Mouse (Mus musculus): ENCODE measurements around the gene Cacnb4. TPM values are rescaled to one million over a fixed set of nuclear protein-coding genes. Genes with fewer than 3 reads are reported as not detected.

Gene Cacnb4
- polyA plus RNA-seq, 1 experiment from 2014 or later, result 2.8 TPM

DNA sequence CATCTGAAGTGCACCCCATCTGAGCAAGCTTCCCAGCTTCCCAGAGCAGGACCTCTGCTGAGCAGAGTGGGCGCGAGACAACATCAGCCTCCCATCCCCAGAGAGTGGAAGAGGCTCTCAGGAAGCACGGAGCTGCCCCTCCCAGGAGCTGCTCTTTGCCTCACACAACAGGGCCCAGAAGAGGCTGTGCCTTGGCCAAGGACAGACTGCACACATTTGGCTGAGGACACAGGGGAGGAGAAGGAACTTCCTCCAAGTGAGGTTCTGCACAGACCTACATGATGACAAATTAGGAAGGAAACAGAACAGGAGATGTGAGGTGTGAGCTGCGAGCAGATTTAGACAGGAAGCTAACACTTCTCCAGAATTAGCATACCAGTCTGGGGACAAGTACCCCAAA is 38.4 kb downstream of the Cacnb4 start:
- DNase-seq (ENCODE audit: low spot score, missing footprints), result no peak

GRCm38 (mm10) chr2:52636051-52636450 is 40.6 kb downstream of the Cacnb4 start:
- Histone ChIP-seq H3K4me1 (ENCODE audit: control insufficient read depth, insufficient read depth, low read length) (peaks cover 4% of the 10 kb centered on the region; the same call in 1 of the 2 replicates), H3K9me3 (ENCODE audit: control insufficient read depth, low read length) (no peaks in the 10 kb centered on the region), H3K4me3 (ENCODE audit: low read depth, low read length) (no peak overlapping the region), H3K9ac (ENCODE audit: low read length) (no peak overlapping the region), H3K36me3 (ENCODE audit: control insufficient read depth, insufficient read depth, low read length) (no peaks in the 10 kb centered on the region), H3K27me3 (ENCODE audit: control insufficient read depth, insufficient read depth, low read length) (no peaks in the 10 kb centered on the region), H3K27ac (ENCODE audit: low read depth, low read length) (no peak overlapping the region), H3K4me2 (no peak overlapping the region)
- DNase-seq (ENCODE audit: low spot score, missing footprints), result no peak
- WGBS, result 54% methylated on average over 5 of the region's 5 CpGs
- no peak for ATAC-seq (ENCODE audit: low FRiP score)

More for the DNA sequence above, 38.4 kb downstream of the Cacnb4 start:
- Histone ChIP-seq H3K9me3 (ENCODE audit: control insufficient read depth, low read length) (no peaks in the 10 kb centered on the region), H3K9ac (ENCODE audit: low read length) (no peak overlapping the region), H3K4me1 (ENCODE audit: control insufficient read depth, insufficient read depth, low read length) (peaks cover 4% of the 10 kb centered on the region; the same call in 1 of the 2 replicates), H3K27me3 (ENCODE audit: control insufficient read depth, insufficient read depth, low read length) (no peaks in the 10 kb centered on the region), H3K27ac (ENCODE audit: low read depth, low read length) (no peak overlapping the region), H3K4me2 (no peak overlapping the region), H3K36me3 (ENCODE audit: control insufficient read depth, insufficient read depth, low read length) (no peaks in the 10 kb centered on the region), H3K4me3 (ENCODE audit: low read depth, low read length) (no peak overlapping the region)
- 49% methylated on average over 4 of the region's 4 CpGs for WGBS
- ATAC-seq (ENCODE audit: low FRiP score), result no peak

- H3K36me3 ChIP-seq (ENCODE audit: control insufficient read depth, insufficient read depth, low read length), result no peaks in the 10 kb centered on the region
- DNase-seq (ENCODE audit: low spot score, missing footprints) (peak; percentile 79), ATAC-seq (ENCODE audit: low FRiP score) (peak; percentile 63; the same call in 1 of the 2 replicates)
- no peaks in the 10 kb centered on the region for H3K27me3 ChIP-seq (ENCODE audit: control insufficient read depth, insufficient read depth, low read length)
- no peak overlapping the region for H3K27ac ChIP-seq (ENCODE audit: low read depth, low read length)
- H3K4me2 ChIP-seq, result no peak overlapping the region
- peaks cover 4% of the 10 kb centered on the region; the same call in 1 of the 2 replicates for H3K4me1 ChIP-seq (ENCODE audit: control insufficient read depth, insufficient read depth, low read length)
- H3K4me3 ChIP-seq (ENCODE audit: low read depth, low read length), result no peak overlapping the region
- 2% methylated on average over 4 of the region's 4 CpGs for WGBS
- no peak overlapping the region for H3K9ac ChIP-seq (ENCODE audit: low read length)
- no peaks in the 10 kb centered on the region for H3K9me3 ChIP-seq (ENCODE audit: control insufficient read depth, low read length)
Observed at GRCm38 (mm10) chr2:52635358-52635757, 41.3 kb downstream of the Cacnb4 start.

GRCm38 (mm10) chr2:52632880-52633279 is 43.8 kb downstream of the Cacnb4 start:
- no peak overlapping the region for H3K9ac ChIP-seq (ENCODE audit: low read length)
- no peak overlapping the region for H3K4me3 ChIP-seq (ENCODE audit: low read depth, low read length)
- H3K4me1 ChIP-seq (ENCODE audit: control insufficient read depth, insufficient read depth, low read length), result peaks cover 4% of the 10 kb centered on the region; the same call in 1 of the 2 replicates
- H3K27me3 ChIP-seq (ENCODE audit: control insufficient read depth, insufficient read depth, low read length), result no peaks in the 10 kb centered on the region
- DNase-seq (ENCODE audit: low spot score, missing footprints), result peak; percentile 96
- no peak overlapping the region for H3K27ac ChIP-seq (ENCODE audit: low read depth, low read length)
- WGBS, result 7% methylated on average over 7 of the region's 7 CpGs
- H3K4me2 ChIP-seq, result no peak overlapping the region
- no peaks in the 10 kb centered on the region for H3K36me3 ChIP-seq (ENCODE audit: control insufficient read depth, insufficient read depth, low read length)
- no peaks in the 10 kb centered on the region for H3K9me3 ChIP-seq (ENCODE audit: control insufficient read depth, low read length)
- ATAC-seq (ENCODE audit: low FRiP score), result peak; percentile 62; the same call in 1 of the 2 replicates

DNA sequence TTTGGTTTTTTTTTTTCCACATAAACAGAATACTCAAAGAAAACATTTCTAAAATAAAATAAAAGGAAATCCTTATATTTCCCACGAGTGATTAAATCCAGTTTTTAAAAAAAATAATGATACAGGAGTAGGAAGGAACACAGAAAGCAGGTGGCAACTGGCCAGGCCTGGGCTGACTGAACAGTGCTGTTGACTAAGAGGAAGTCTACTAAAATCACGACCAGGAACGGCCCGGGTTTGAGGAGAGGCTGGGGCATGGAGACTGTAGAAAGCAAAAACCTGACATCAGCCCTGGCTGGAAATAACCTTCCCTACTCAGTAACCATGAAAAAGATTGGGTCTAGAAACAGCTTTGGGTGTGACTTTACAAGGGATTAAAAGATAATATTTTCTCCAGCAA is 48.4 kb downstream of the Cacnb4 start:
- ATAC-seq (ENCODE audit: low FRiP score), result no peak
- Histone ChIP-seq H3K27me3 (ENCODE audit: control insufficient read depth, insufficient read depth, low read length) (no peaks in the 10 kb centered on the region), H3K4me2 (no peak overlapping the region), H3K4me1 (ENCODE audit: control insufficient read depth, insufficient read depth, low read length) (no peaks in the 10 kb centered on the region), H3K4me3 (ENCODE audit: low read depth, low read length) (no peak overlapping the region), H3K9me3 (ENCODE audit: control insufficient read depth, low read length) (no peaks in the 10 kb centered on the region), H3K36me3 (ENCODE audit: control insufficient read depth, insufficient read depth, low read length) (no peaks in the 10 kb centered on the region), H3K27ac (ENCODE audit: low read depth, low read length) (no peak overlapping the region), H3K9ac (ENCODE audit: low read length) (no peak overlapping the region)
- DNase-seq (ENCODE audit: low spot score, missing footprints), result no peak
- 88% methylated on average over 4 of the region's 4 CpGs for WGBS

- 80% methylated on average over 3 of the region's 3 CpGs for WGBS
- no peak overlapping the region for H3K9ac ChIP-seq (ENCODE audit: low read length)
- H3K4me2 ChIP-seq, result no peak overlapping the region
- H3K36me3 ChIP-seq (ENCODE audit: control insufficient read depth, insufficient read depth, low read length), result no peaks in the 10 kb centered on the region
- H3K9me3 ChIP-seq (ENCODE audit: control insufficient read depth, low read length), result no peaks in the 10 kb centered on the region
- no peak overlapping the region for H3K27ac ChIP-seq (ENCODE audit: low read depth, low read length)
- no peak overlapping the region for H3K4me3 ChIP-seq (ENCODE audit: low read depth, low read length)
- H3K27me3 ChIP-seq (ENCODE audit: control insufficient read depth, insufficient read depth, low read length), result no peaks in the 10 kb centered on the region
- ATAC-seq (ENCODE audit: low FRiP score) (no peak), DNase-seq (ENCODE audit: low spot score, missing footprints) (no peak)
- no peaks in the 10 kb centered on the region for H3K4me1 ChIP-seq (ENCODE audit: control insufficient read depth, insufficient read depth, low read length)
Observed at GRCm38 (mm10) chr2:52626266-52626665, 50.4 kb downstream of the Cacnb4 start.

DNA sequence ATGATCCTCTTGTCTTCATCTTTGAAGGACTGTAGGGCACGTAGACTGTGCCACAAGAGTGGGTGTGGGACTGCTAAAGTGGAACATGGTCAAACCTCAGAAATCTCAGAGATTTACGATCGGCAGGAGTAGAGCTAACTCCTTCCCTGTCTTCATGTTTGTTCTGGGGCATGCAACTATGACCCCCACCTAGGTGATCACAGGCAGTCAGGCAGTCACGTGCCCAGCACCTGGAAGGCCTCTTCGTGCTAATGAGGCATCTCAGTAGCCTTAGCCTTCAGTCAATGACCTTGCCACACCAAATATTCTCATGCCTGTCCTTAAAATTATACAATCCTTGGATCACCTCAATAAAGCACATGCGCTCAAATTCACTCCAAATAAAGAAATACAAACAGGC is 50.9 kb downstream of the Cacnb4 start:
- no peaks in the 10 kb centered on the region for H3K4me1 ChIP-seq (ENCODE audit: control insufficient read depth, insufficient read depth, low read length)
- no peak overlapping the region for H3K4me2 ChIP-seq
- H3K9me3 ChIP-seq (ENCODE audit: control insufficient read depth, low read length), result no peaks in the 10 kb centered on the region
- no peak for DNase-seq (ENCODE audit: low spot score, missing footprints)
- H3K27ac ChIP-seq (ENCODE audit: low read depth, low read length), result no peak overlapping the region
- H3K27me3 ChIP-seq (ENCODE audit: control insufficient read depth, insufficient read depth, low read length), result no peaks in the 10 kb centered on the region
- no peak overlapping the region for H3K9ac ChIP-seq (ENCODE audit: low read length)
- H3K36me3 ChIP-seq (ENCODE audit: control insufficient read depth, insufficient read depth, low read length), result no peaks in the 10 kb centered on the region
- H3K4me3 ChIP-seq (ENCODE audit: low read depth, low read length), result no peak overlapping the region
- no peak for ATAC-seq (ENCODE audit: low FRiP score)
- WGBS, result 88% methylated on average over 6 of the region's 6 CpGs

DNA sequence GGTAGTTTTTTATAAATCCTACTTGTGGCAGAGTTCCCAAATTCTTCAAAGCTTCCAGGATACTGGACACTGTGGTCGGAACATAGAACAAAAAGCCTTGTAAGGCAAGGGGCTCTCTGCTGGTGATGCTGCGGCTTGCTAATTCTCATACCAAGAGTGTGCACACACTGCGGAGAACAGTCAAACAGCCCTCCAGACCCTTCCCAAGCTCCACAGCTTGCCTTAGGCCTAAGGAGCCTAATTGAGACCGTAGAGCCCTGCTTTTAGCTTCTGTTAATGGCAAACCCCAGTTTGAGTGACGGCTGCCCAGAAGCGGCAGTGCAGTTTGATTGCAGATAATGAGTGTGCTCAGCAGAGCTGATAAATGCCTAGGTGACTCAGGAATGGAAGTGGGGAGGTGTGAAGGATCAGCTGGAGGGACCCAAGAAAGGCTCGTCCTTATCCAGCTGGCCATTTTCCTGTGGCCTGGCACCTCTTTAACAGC is 52.7 kb downstream of the Cacnb4 start:
- DNase-seq (ENCODE audit: low spot score, missing footprints) (no peak), ATAC-seq (ENCODE audit: low FRiP score) (no peak)
- H3K9me3 ChIP-seq (ENCODE audit: control insufficient read depth, low read length), result no peaks in the 10 kb centered on the region
- no peak overlapping the region for H3K4me3 ChIP-seq (ENCODE audit: low read depth, low read length)
- H3K9ac ChIP-seq (ENCODE audit: low read length), result no peak overlapping the region
- H3K27ac ChIP-seq (ENCODE audit: low read depth, low read length), result no peak overlapping the region
- no peaks in the 10 kb centered on the region for H3K27me3 ChIP-seq (ENCODE audit: control insufficient read depth, insufficient read depth, low read length)
- H3K4me1 ChIP-seq (ENCODE audit: control insufficient read depth, insufficient read depth, low read length), result no peaks in the 10 kb centered on the region
- no peak overlapping the region for H3K4me2 ChIP-seq
- no peaks in the 10 kb centered on the region for H3K36me3 ChIP-seq (ENCODE audit: control insufficient read depth, insufficient read depth, low read length)
- WGBS, result 58% methylated on average over 7 of the region's 7 CpGs

DNA sequence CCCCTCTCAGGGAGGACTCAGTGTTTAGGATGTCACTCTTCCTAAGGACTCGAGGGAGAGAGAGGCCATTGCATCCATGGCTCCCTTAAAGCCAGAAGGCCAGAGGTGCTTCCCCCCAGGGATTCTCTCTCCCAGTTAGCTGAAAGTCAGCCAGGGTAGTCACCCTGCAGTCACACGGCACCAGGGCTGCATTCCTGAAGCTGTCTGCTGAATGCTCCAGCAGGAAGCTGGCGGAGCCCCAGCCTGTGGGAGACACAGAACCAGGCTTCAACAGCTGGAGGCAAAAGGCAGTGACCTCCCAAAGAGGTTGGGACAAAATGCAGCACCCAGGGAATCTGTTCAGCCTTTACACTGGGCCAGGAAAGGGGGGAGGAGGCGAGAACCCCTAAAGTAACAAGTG is 53.2 kb downstream of the Cacnb4 start:
- no peak overlapping the region for H3K27ac ChIP-seq (ENCODE audit: low read depth, low read length)
- no peaks in the 10 kb centered on the region for H3K36me3 ChIP-seq (ENCODE audit: control insufficient read depth, insufficient read depth, low read length)
- DNase-seq (ENCODE audit: low spot score, missing footprints) (no peak), ATAC-seq (ENCODE audit: low FRiP score) (no peak)
- no peaks in the 10 kb centered on the region for H3K9me3 ChIP-seq (ENCODE audit: control insufficient read depth, low read length)
- no peak overlapping the region for H3K4me2 ChIP-seq
- H3K4me1 ChIP-seq (ENCODE audit: control insufficient read depth, insufficient read depth, low read length), result no peaks in the 10 kb centered on the region
- H3K27me3 ChIP-seq (ENCODE audit: control insufficient read depth, insufficient read depth, low read length), result no peaks in the 10 kb centered on the region
- no peak overlapping the region for H3K9ac ChIP-seq (ENCODE audit: low read length)
- no peak overlapping the region for H3K4me3 ChIP-seq (ENCODE audit: low read depth, low read length)
- WGBS, result 60% methylated on average over 4 of the region's 4 CpGs
